Mouse (Mus musculus): ENCODE data around the gene Lrrfip2. TPM values are rescaled to one million over a fixed set of nuclear protein-coding genes. Genes with fewer than 3 reads are reported as not detected.

The Lrrfip2 gene
- total RNA-seq, 2 experiments from 2014 or later: 43.9 to 48.6 TPM

- no peak for DNase-seq (ENCODE audit: low spot score in 2 of 2)
These were observed 94.0 kb downstream of the Lrrfip2 start for GRCm38 (mm10) chr9:111211122-111212041.

- DNase-seq (ENCODE audit: low spot score in 2 of 2): no peak
These were observed 96.1 kb downstream of the Lrrfip2 start for GRCm38 (mm10) chr9:111213501-111213900.

- no peak for DNase-seq (ENCODE audit: low spot score in 2 of 2)
These were observed 99.0 kb downstream of the Lrrfip2 start for GRCm38 (mm10) chr9:111216424-111216823.

- no peak for DNase-seq (ENCODE audit: low spot score in 2 of 2)
These were observed 103.2 kb downstream of the Lrrfip2 start for GRCm38 (mm10) chr9:111220551-111221080.

GRCm38 (mm10) chr9:111221580-111221979, 104.2 kb downstream of the Lrrfip2 start:
- no peak for DNase-seq (ENCODE audit: low spot score in 2 of 2)

GRCm38 (mm10) chr9:111223406-111223805, 106.0 kb downstream of the Lrrfip2 start:
- no peak for DNase-seq (ENCODE audit: low spot score in 2 of 2)

- DNase-seq (ENCODE audit: low spot score in 2 of 2): peak in 1 of 2 experiments; percentile 24
These were observed 111.1 kb downstream of the Lrrfip2 start for GRCm38 (mm10) chr9:111228446-111228845.

GRCm38 (mm10) chr9:111234701-111235100, 117.3 kb downstream of the Lrrfip2 start:
- DNase-seq (ENCODE audit: low spot score in 2 of 2): no peak

GRCm38 (mm10) chr9:111237726-111238125, 120.3 kb downstream of the Lrrfip2 start:
- no peak for DNase-seq (ENCODE audit: low spot score in 2 of 2)

- DNase-seq (ENCODE audit: low spot score in 2 of 2): no peak
These were observed 122.4 kb downstream of the Lrrfip2 start for GRCm38 (mm10) chr9:111239821-111240220.

- no peak for DNase-seq (ENCODE audit: low spot score in 2 of 2)
These were observed 126.0 kb downstream of the Lrrfip2 start for GRCm38 (mm10) chr9:111243384-111243783.

GRCm38 (mm10) chr9:111245546-111245945, 128.2 kb downstream of the Lrrfip2 start:
- peak in 1 of 2 experiments; percentile 7 for DNase-seq (ENCODE audit: low spot score in 2 of 2)

- peak in 1 of 2 experiments; percentile 32 for DNase-seq (ENCODE audit: low spot score in 2 of 2)
These were observed 130.4 kb downstream of the Lrrfip2 start for GRCm38 (mm10) chr9:111247682-111248246.

GRCm38 (mm10) chr9:111252161-111252869, 134.9 kb downstream of the Lrrfip2 start:
- no peak for DNase-seq (ENCODE audit: low spot score in 2 of 2)

- DNase-seq (ENCODE audit: low spot score in 2 of 2): peak in 1 of 2 experiments; percentile 22
These were observed 143.1 kb downstream of the Lrrfip2 start for GRCm38 (mm10) chr9:111260360-111260985.

- no peak for DNase-seq (ENCODE audit: low spot score in 2 of 2)
These were observed 144.0 kb downstream of the Lrrfip2 start for GRCm38 (mm10) chr9:111261356-111261755.

GRCm38 (mm10) chr9:111267998-111268397, 150.6 kb downstream of the Lrrfip2 start:
- DNase-seq (ENCODE audit: low spot score in 2 of 2): no peak

- no peak for DNase-seq (ENCODE audit: low spot score in 2 of 2)
These were observed 153.2 kb downstream of the Lrrfip2 start for GRCm38 (mm10) chr9:111270606-111271005.

GRCm38 (mm10) chr9:111271056-111271433, 153.7 kb downstream of the Lrrfip2 start:
- no peak for DNase-seq (ENCODE audit: low spot score in 2 of 2)

- DNase-seq (ENCODE audit: low spot score in 2 of 2): peak; percentile 100
These were observed 154.2 kb downstream of the Lrrfip2 start, which contains the start of the genes Mlh1 and Epm2aip1 for GRCm38 (mm10) chr9:111271434-111272160. TSS of gene Mlh1 (minus strand) at chr9:111271791. TSS of gene Epm2aip1 (plus strand) at chr9:111271929.

Data from left cerebral cortex, adult 18-20 months (tissue).